Mouse (Mus musculus): ENCODE measurements around the gene Rcor3. TPM values are rescaled to one million over a fixed set of nuclear protein-coding genes. Genes with fewer than 3 reads are reported as not detected.

The Rcor3 gene
- total RNA-seq, 4 experiments from 2014 or later, result 33.0 to 37.9 (median 34.3) TPM

DNA sequence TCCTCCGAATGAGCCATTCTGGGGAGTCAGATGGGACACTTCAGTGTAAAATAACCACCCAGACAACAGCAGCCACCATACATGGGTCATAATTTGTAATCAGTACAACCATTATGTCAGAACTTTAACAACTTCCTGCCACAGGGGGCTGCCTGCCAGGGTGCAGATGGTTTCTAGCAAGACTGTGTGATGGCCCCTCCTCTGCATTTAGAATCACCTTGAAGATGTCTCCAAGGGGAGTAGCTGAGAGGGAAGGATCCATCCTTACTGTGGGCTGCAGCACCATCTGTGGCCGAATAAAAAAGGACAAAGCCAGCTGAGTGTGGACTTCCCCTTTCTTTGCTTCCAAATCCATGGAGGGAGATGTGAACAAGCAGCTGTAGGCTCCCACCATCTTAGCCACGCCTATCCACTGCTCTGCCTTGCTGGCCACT, 67.2 kb downstream of the Rcor3 start:
- no peak for DNase-seq (ENCODE audit: low spot score in 2 of 2)

DNA sequence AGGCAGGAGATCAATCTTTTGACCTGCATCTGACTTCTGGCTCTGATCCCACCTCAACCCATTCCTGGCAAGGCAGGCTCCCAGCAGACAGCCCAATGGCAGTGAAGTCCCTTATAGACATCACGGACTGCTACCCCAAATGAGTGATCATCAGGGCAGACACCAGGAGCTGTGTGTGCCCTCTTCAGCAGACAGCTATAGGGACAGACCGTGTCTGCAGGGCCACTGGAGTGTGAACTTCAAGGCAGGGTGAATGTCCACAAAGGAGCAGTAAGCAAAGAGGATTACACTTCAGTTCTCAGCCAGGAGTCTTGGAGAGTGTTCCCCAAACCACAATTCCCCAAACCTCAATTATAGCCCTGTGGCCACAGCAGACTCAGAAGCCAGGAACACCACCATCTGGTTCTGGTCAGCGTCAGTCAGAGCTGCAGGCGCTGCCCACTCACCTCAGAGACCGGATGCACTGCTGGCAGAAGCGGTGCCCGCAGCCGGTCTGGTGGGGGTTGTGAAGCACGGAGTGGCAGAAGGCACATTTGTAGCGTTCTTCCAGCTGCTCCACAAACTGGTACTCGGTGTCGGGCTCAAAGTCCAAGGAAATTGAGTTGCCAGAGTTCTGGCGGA, 67.8 kb downstream of the Rcor3 start:
- peak in 1 of 2 experiments; percentile 63 for DNase-seq (ENCODE audit: low spot score in 2 of 2)

DNA sequence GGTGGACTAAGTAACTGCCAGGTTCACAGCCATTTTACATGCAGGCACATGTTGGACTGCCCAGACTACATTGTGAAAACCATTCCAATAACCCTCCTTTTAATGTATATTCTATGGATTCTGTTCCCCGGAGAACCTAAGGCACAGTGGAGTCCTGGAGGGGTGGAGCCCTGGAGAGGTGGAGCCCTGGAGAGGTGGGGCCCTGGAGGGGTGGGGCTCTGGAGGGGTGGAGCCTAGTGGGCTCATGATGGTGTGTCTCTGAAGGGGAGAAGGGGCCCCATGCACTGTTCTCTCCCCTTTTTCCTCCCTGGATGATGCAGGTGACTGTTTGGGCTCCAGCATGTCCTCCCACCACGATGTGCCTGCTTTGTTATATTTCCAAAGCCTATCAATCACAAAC, 69.7 kb downstream of the Rcor3 start:
- DNase-seq (ENCODE audit: low spot score in 2 of 2), result no peak

DNA sequence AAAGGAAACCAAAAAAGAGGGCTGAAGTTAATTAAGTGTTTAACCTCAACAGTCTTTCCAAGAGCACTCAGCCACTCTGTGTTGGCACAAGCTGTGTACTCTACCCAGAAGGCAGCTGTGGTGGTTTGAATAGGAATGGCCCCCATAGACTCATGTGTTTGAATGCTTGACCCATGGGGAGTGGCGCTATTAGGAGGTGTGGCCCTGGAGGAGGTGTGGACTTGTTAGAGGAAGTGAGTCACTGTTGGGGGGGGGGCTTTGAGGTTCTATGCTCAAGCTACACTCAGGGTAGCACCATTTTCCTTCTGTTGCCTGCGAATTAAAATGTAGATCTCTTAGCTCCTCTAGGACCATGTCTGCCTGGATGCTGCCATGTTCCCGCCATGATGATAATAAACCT, 70.9 kb downstream of the Rcor3 start:
- DNase-seq (ENCODE audit: low spot score in 2 of 2), result no peak

DNA sequence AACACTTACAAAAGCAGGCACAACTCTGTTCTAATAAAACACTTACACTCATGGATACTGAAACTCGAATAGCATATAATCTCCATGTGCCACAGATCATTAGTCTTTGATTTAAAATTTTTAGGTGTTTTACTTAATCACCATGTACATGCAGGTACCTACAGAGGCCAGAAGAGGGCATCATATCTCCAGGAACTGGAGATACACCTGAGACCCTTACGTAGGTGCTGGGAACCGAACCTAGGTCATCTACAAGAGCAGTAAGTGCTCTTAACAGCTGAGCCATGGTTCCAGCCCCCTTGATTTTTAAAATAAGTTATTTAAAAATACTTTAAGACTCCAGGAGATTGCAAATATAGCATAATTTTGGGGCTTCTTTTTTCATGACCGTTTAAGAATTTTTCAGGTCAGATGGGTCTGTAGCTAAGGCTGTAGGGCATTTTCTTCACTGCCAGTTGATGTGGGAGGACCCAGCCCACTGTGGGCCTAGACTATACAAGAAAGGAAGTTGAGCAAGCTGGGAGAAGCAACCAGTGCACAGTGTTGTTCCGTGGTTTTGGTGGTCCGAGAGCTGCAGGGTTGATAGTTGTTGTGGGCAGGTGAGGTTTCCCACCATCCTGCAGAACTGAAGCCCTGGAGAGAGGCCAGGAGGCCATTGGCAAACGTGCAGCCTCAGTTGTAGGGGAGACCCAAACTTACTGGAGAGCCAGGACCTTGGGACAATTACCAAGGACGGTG, 74.5 kb downstream of the Rcor3 start:
- no peak for DNase-seq (ENCODE audit: low spot score in 2 of 2)

DNA sequence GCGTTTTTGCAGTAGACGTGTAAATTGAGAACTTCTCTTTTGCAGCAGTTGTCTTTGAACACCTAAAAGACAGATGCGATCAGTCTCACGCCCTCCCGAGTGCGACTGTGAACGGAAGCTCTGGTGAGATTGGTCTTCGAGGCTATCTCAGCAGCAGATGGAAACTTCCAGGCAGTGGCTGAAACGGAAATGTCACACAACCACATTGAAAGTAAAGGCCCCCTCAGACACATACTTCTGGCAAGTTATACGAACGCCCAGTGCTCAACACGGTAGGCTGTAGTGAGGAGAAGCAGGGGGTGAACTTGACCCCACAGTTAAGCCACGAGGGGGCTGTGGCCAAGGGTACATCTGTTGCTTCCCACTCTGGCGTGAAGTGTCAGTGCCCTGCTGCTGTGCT, 75.2 kb downstream of the Rcor3 start:
- DNase-seq (ENCODE audit: low spot score in 2 of 2), result no peak

DNA sequence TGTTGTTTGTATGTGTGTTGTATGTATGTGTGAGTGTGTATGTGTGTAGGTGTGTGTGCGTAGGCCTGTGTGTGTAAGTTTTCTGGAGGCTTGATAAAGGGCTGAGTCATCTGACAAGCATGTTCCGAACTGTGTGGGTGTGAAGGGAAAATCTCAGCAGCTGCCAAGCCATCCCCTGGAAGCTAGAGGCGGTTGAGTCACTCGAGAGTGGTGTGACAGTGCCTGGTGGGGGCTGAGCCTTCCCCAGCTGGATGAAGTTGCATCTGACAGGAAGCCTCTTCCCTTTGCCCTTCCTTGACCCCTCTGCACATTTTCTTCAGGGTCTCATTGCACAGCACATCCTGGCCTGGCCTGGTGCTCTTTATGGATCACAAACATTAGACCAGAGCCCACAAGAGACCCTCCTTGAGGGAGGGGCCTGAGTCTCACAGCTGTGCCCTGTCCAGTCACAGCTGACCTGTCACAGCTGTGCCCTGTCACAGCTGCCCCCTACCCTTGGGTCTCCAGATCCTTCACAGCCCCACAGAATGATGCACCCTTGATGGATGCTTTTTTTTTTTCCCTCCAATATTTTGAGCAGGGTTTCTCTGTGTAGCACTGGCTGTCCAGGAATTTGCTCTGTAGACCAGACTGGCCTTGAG, 76.1 kb downstream of the Rcor3 start:
- DNase-seq (ENCODE audit: low spot score in 2 of 2), result peak; percentile 43 to 92

DNA sequence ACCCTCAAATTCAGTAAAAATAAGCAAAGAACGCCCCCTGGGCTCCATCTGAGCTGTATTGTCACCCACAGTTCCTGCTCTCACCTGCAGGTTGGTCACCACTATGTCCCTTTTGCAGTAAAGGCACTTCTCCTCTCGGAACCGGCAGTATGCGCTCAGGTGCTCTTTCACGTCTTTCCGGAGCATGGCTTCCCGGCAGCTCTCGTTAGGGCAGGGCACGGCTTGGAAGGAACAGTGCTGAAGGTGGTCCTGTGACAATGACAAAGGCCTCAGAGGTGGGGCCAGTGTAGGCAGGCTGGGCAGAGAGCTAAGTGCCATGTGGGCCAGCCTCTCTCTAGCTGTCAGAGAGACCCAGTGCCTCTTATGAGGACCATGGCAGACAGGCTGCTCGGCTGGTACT, 79.0 kb downstream of the Rcor3 start:
- DNase-seq (ENCODE audit: low spot score in 2 of 2), result no peak

DNA sequence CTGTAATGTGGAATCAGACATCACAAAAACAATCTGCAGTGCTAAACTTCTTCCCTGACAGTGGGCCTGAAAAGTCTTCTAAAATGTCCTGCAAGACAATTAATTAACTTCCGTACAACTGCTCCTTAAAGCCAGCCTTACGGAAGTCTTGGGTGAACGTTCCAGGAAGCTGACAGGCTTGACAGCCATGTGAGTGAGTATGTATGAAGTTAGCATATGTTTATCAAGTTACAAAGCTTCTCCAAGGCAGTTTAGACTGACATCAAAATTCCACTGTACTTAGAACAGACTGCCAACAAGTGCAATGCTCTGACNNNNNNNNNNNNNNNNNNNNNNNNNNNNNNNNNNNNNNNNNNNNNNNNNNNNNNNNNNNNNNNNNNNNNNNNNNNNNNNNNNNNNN, 84.1 kb downstream of the Rcor3 start:
- DNase-seq (ENCODE audit: low spot score in 2 of 2), result no peak

DNA sequence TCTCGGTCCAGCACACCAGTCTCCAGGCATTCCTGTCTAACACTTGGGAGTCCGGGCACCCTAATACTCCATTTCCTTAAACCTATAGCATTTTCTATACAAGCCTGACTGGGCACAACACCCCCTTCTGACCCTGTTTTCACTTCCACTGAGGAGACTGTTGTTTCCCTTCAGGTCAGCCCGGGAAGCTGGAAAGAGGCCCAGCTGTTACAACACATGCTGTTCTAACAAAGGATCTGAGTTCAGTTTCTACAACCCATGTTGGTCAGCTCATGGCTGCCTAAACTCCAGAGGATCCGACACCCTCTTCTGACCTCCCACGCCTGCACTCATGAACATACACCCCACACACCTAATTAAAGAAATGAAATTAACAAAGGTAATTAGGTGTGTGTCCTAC, 84.9 kb downstream of the Rcor3 start:
- no peak for DNase-seq (ENCODE audit: low spot score in 2 of 2)

DNA sequence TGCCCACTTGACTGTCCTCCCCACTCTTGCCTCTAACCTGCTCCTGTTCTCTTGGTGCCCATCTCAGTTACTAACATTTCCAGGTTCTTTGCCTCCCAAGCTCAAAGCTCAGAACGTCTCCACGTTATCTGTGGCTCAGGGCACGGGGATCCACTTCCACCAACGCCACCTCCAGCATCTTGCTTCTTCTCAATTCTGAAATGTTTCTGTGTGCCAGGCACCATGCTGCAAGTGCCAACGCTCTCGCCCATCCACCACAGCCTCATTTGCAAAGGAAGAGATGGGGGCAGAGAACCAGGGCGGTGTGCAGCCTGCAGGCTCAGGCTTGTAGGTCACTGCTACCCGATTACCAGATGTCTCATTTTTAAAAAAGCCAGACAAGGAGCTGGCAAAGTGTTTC, 85.4 kb downstream of the Rcor3 start:
- no peak for DNase-seq (ENCODE audit: low spot score in 2 of 2)

Other genes starting within 250 kb of the Rcor3 start
- gene Slc30a1, start 231.3 kb downstream of the Rcor3 start, total RNA-seq (2022), result 10 to 100 TPM; 32.2 to 42.0 (median 35.1) TPM
- gene Rd3, start 160.7 kb downstream of the Rcor3 start, total RNA-seq (2022), result under 1 TPM; 0.09 to 0.42 (median 0.27) TPM
- gene Traf5, start 45.5 kb downstream of the Rcor3 start, total RNA-seq (2022), result 1 to 10 TPM; 5.2 to 8.7 (median 6.4) TPM
- gene Kcnh1, start 52.7 kb upstream of the Rcor3 start, total RNA-seq (2022), result 10 to 100 TPM; 61.1 to 73.6 (median 64.3) TPM